Mouse (Mus musculus): Measurements from ENCODE around the gene Cdk5. TPM values are rescaled to one million over a fixed set of nuclear protein-coding genes. Genes with fewer than 3 reads are reported as not detected.

Gene Cdk5
- polyA plus RNA-seq, 1 experiment from 2014 or later, result 58.1 TPM

DNA sequence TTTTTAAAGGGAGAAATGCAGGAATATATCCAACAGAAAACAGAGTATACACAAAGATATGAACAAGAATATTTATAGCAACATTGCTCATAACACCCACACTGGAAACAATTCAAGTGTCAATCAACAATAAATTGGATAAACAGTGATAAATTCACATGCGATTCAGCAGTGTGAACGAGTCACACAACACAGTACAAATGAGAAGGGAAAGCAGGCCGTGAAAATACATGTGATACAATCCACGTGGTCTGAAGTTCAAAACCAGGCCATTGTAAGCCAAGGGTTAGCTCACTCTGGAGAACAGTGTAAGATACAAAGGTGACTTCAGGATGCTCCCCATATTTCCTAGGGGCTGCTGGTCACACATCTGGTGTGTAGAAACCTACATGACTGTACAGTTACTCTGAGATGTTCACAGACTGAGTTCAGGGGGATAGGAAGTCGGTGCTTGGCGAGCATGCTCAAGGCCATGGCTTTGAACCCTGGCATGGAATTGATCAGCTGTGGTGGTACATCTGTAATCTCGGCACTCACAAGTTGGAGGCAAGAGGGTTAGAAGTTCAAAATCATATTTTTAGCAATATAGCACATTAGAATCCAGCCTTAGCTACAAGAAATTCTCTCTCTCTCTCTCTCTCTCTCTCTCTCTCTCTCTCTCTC, 48.5 kb downstream of the Cdk5 start:
- DNase-seq (ENCODE audit: low spot score, missing footprints) (no peak), ATAC-seq (ENCODE audit: low FRiP score) (no peak)
- 87% methylated on average over 7 of the region's 7 CpGs for WGBS
- Histone ChIP-seq H3K36me3 (ENCODE audit: control insufficient read depth, insufficient read depth, low read length) (no peaks in the 10 kb centered on the region), H3K9ac (ENCODE audit: low read length) (no peak overlapping the region), H3K27me3 (ENCODE audit: control insufficient read depth, insufficient read depth, low read length) (no peaks in the 10 kb centered on the region), H3K9me3 (ENCODE audit: control insufficient read depth, low read length) (no peaks in the 10 kb centered on the region), H3K4me1 (ENCODE audit: control insufficient read depth, insufficient read depth, low read length) (no peaks in the 10 kb centered on the region), H3K4me2 (no peak overlapping the region), H3K4me3 (ENCODE audit: low read depth, low read length) (no peak overlapping the region), H3K27ac (ENCODE audit: low read depth, low read length) (no peak overlapping the region)

DNA sequence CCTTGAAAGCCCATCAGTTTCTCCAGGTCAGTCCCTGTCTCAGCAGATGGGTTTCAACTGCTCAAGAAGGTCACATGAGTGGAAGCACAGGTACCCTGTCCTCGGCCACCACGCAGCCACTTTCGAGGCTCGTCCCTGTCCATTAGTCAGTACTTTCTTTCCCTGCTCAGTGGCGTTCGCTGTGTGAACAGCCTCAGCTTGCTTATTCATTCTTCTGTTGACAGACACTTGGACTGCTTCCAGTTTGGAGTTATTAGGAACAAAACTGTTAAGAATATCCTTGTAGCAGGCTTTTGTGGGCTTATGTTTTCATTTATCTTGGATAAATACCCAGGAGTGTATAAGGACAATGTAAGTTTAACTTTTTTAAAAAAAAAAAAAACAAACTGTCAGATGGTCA, 49.1 kb downstream of the Cdk5 start:
- H3K4me2 ChIP-seq, result no peak overlapping the region
- no peaks in the 10 kb centered on the region for H3K9me3 ChIP-seq (ENCODE audit: control insufficient read depth, low read length)
- no peaks in the 10 kb centered on the region for H3K4me1 ChIP-seq (ENCODE audit: control insufficient read depth, insufficient read depth, low read length)
- no peaks in the 10 kb centered on the region for H3K27me3 ChIP-seq (ENCODE audit: control insufficient read depth, insufficient read depth, low read length)
- no peak for DNase-seq (ENCODE audit: low spot score, missing footprints)
- ATAC-seq (ENCODE audit: low FRiP score), result no peak
- WGBS, result 85% methylated on average over 6 of the region's 6 CpGs
- no peaks in the 10 kb centered on the region for H3K36me3 ChIP-seq (ENCODE audit: control insufficient read depth, insufficient read depth, low read length)
- no peak overlapping the region for H3K27ac ChIP-seq (ENCODE audit: low read depth, low read length)
- H3K9ac ChIP-seq (ENCODE audit: low read length), result no peak overlapping the region
- no peak overlapping the region for H3K4me3 ChIP-seq (ENCODE audit: low read depth, low read length)

DNA sequence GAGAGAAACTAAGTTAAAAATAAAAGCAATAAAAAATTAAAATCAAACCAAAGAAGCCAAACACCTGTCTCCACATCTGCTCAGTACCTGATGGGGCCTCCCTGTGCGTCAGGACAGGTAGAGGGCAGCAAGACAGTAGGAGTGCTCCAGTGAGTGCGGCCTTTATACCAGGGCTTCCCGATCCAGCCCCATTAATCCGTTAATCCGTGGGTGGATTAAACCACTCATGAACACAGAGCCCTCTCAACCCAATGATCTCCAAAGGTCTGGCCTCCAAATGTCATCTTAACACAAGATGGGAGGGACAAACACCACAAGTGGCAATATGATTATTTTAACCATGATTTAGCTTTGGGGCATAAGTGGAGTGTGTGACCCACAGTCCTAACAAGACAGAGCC, 49.5 kb downstream of the Cdk5 start:
- Histone ChIP-seq H3K36me3 (ENCODE audit: control insufficient read depth, insufficient read depth, low read length) (no peaks in the 10 kb centered on the region), H3K27ac (ENCODE audit: low read depth, low read length) (no peak overlapping the region), H3K4me2 (no peak overlapping the region), H3K27me3 (ENCODE audit: control insufficient read depth, insufficient read depth, low read length) (no peaks in the 10 kb centered on the region), H3K9me3 (ENCODE audit: control insufficient read depth, low read length) (no peaks in the 10 kb centered on the region), H3K4me3 (ENCODE audit: low read depth, low read length) (no peak overlapping the region), H3K9ac (ENCODE audit: low read length) (no peak overlapping the region), H3K4me1 (ENCODE audit: control insufficient read depth, insufficient read depth, low read length) (no peaks in the 10 kb centered on the region)
- DNase-seq (ENCODE audit: low spot score, missing footprints) (no peak), ATAC-seq (ENCODE audit: low FRiP score) (no peak)
- WGBS, result 65% methylated on average over 5 of the region's 5 CpGs

DNA sequence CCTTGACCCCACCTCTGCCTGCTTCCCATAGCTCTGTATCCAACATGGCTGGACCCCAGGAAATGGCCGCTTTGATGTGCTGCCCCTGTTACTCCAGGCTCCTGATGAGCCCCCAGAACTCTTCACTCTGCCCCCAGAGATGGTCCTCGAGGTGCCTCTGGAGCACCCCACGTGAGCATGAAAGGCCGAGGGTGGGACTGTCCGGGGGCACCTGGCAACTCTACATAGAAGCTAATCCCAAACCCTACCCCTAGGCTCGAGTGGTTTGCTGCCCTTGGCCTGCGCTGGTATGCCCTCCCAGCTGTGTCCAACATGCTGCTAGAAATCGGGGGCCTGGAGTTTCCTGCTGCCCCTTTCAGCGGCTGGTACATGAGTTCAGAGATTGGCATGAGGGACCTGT, 53.6 kb downstream of the Cdk5 start:
- H3K9me3 ChIP-seq (ENCODE audit: control insufficient read depth, low read length), result no peaks in the 10 kb centered on the region
- H3K9ac ChIP-seq (ENCODE audit: low read length), result no peak overlapping the region
- H3K27ac ChIP-seq (ENCODE audit: low read depth, low read length), result no peak overlapping the region
- no peaks in the 10 kb centered on the region for H3K4me1 ChIP-seq (ENCODE audit: control insufficient read depth, insufficient read depth, low read length)
- ATAC-seq (ENCODE audit: low FRiP score), result no peak
- DNase-seq (ENCODE audit: low spot score, missing footprints), result no peak
- 84% methylated on average over 9 of the region's 9 CpGs for WGBS
- H3K27me3 ChIP-seq (ENCODE audit: control insufficient read depth, insufficient read depth, low read length), result no peaks in the 10 kb centered on the region
- H3K36me3 ChIP-seq (ENCODE audit: control insufficient read depth, insufficient read depth, low read length), result no peaks in the 10 kb centered on the region
- H3K4me3 ChIP-seq (ENCODE audit: low read depth, low read length), result no peak overlapping the region
- H3K4me2 ChIP-seq, result no peak overlapping the region

Other genes with a start within 250 kb of the Cdk5 start
- gene Kcnh2, start 71.9 kb downstream of the Cdk5 start, polyA plus RNA-seq (2014; fragmentation: Nextera tagmentation; extraction: Ambion mirVana), result 12.5 and 16.2 TPM in 2 replicates
- 4.9 and 5.5 TPM in 2 replicates for gene Nos3, start 58.7 kb downstream of the Cdk5 start, polyA plus RNA-seq (2014; fragmentation: Nextera tagmentation; extraction: Ambion mirVana)
- 0.40 and 0.66 TPM in 2 replicates for gene Atg9b, start 31.4 kb downstream of the Cdk5 start, polyA plus RNA-seq (2014; fragmentation: Nextera tagmentation; extraction: Ambion mirVana)
- 32.5 and 34.1 TPM in 2 replicates for gene Abcb8, start 29.9 kb downstream of the Cdk5 start, polyA plus RNA-seq (2014; fragmentation: Nextera tagmentation; extraction: Ambion mirVana)
- 0.30 TPM in 1 of 2 replicates, not detected in the other for gene Asic3, start 10.1 kb downstream of the Cdk5 start, polyA plus RNA-seq (2014; fragmentation: Nextera tagmentation; extraction: Ambion mirVana)
- 16.7 and 21.5 TPM in 2 replicates for gene Slc4a2, start 307 bp upstream of the Cdk5 start, polyA plus RNA-seq (2014; fragmentation: Nextera tagmentation; extraction: Ambion mirVana)
- 79.3 and 84.6 TPM in 2 replicates for gene Fastk, start 21.8 kb upstream of the Cdk5 start, polyA plus RNA-seq (2014; fragmentation: Nextera tagmentation; extraction: Ambion mirVana)
- gene Tmub1, start 24.3 kb upstream of the Cdk5 start, polyA plus RNA-seq (2014; fragmentation: Nextera tagmentation; extraction: Ambion mirVana), result 30.5 and 32.3 TPM in 2 replicates
- 43.1 and 57.0 TPM in 2 replicates for gene Agap3, start 28.6 kb upstream of the Cdk5 start, polyA plus RNA-seq (2014; fragmentation: Nextera tagmentation; extraction: Ambion mirVana)
- 0.15 TPM in 1 of 2 replicates, not detected in the other for gene Gbx1, start 103.7 kb upstream of the Cdk5 start, polyA plus RNA-seq (2014; fragmentation: Nextera tagmentation; extraction: Ambion mirVana)
- gene Asb10, start 117.4 kb upstream of the Cdk5 start, polyA plus RNA-seq (2014; fragmentation: Nextera tagmentation; extraction: Ambion mirVana), result 0.25 TPM in 2 replicates
- not detected in 2 replicates for gene 4931409K22Rik, start 133.3 kb upstream of the Cdk5 start, polyA plus RNA-seq (2014; fragmentation: Nextera tagmentation; extraction: Ambion mirVana)
- gene Abcf2, start 153.9 kb upstream of the Cdk5 start, polyA plus RNA-seq (2014; fragmentation: Nextera tagmentation; extraction: Ambion mirVana), result 143 and 147 TPM in 2 replicates
- 7.2 and 9.6 TPM in 2 replicates for gene Chpf2, start 163.2 kb upstream of the Cdk5 start, polyA plus RNA-seq (2014; fragmentation: Nextera tagmentation; extraction: Ambion mirVana)
- 56.8 and 60.2 TPM in 2 replicates for gene Smarcd3, start 200.9 kb upstream of the Cdk5 start, polyA plus RNA-seq (2014; fragmentation: Nextera tagmentation; extraction: Ambion mirVana)

All from midbrain, embryonic 11.5 days (tissue).